Comparison of ENCODE assay signal across 17 mouse cellular contexts in the genomic region with DNA sequence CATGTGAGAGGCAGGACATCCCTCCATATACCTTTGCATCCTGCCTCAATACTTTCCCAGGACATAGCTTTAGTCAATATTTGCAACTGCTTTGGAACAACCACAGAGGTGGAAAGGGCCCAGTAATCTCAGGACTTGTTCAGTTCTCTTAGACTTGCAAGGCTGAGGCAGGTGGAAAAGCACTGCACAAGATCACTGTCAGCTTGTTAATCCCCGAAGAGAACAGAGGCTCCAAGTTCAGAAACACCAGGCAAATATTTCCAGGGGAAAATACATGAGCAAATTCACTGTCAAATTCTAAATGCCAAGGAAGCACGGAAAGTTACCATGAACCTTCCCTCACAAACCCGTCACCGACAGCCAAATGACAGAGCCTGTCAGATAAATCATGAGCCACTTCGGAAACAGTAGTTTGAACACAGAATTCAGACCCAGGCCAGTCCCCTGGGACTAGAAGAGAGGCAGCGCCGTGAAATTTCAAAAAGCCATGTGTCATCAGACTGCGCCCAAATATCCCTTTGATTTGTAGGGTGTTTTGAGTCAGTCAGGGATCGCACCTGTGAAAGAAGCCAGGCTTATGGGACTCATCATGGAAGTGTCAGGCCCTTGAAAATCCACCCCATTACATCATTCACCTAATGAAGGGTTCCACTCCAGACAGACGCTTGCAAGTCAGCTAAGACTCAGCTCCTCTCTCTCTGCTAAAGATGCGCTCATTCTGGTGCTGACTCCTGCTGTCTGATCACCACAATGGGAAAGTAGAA.
A peak's percentile ranks its signal among the peaks of the same experiment; 100 is the strongest.
DNase-seq lines count a peak whose midpoint lies in the region; ATAC-seq and TF ChIP-seq lines count a peak whose summit lies in the region.
"Had no signal": no experiment of that assay in that cellular context is flagged by ENCODE, and none has a peak within 500 bp of the region (broad histone marks: within the 10 kb centered on the region; RNA-seq: fewer than 3 reads in every experiment).

No protein-coding gene starts in this region.

- H3K4me2 ChIP-seq in heart, embryonic 12.5 days, result peak overlapping the region; percentile 27
- no peak overlapping the region for H3K4me2 ChIP-seq in stomach, embryonic 14.5 days (replicated peaks; ENCODE audit: low read depth, low read length)
- H3K4me2 ChIP-seq in stomach, postnatal 0 days (replicated peaks; ENCODE audit: low read depth), result no peak overlapping the region
- H3K4me2 ChIP-seq in limb, embryonic 14.5 days (replicated peaks; ENCODE audit: low read depth, low read length, severe bottlenecking), result no peak overlapping the region
- H3K4me2 ChIP-seq: forebrain, embryonic 13.5 days; hindbrain, embryonic 14.5 days; liver, embryonic 12.5 days; lung, embryonic 14.5 days; midbrain, embryonic 12.5 days had no signal

- H3K9ac ChIP-seq in heart, embryonic 12.5 days, result no peak overlapping the region
- no peak overlapping the region for H3K9ac ChIP-seq in stomach, embryonic 14.5 days (replicated peaks; ENCODE audit: low read depth, low read length)
- H3K9ac ChIP-seq in stomach, postnatal 0 days (ENCODE audit: low read length), result no peak overlapping the region
- no peak overlapping the region for H3K9ac ChIP-seq in limb, embryonic 14.5 days (ENCODE audit: low read depth, low read length, severe bottlenecking)
- H3K9ac ChIP-seq: forebrain, embryonic 13.5 days; hindbrain, embryonic 14.5 days; liver, embryonic 12.5 days; lung, embryonic 14.5 days; midbrain, embryonic 12.5 days had no signal

- no peak overlapping the region for H3K4me3 ChIP-seq in heart, embryonic 12.5 days
- no peak overlapping the region for H3K4me3 ChIP-seq in stomach, embryonic 14.5 days (ENCODE audit: low read depth, low read length)
- H3K4me3 ChIP-seq in stomach, postnatal 0 days (ENCODE audit: low read depth, low read length), result no peak overlapping the region
- H3K4me3 ChIP-seq in limb, embryonic 14.5 days (replicated peaks; ENCODE audit: low read length), result no peak overlapping the region
- no peak overlapping the region for H3K4me3 ChIP-seq in left cerebral cortex, adult 2 months
- H3K4me3 ChIP-seq: forebrain, embryonic 13.5 days; liver, embryonic 12.5 days; midbrain, embryonic 12.5 days had no signal

- WGBS in heart, embryonic 12.5 days, result 40% methylated on average over 11 of the region's 11 CpGs
- WGBS in stomach, embryonic 14.5 days, result 48% methylated on average over 11 of the region's 11 CpGs
- WGBS in stomach, postnatal 0 days, result 54% methylated on average over 11 of the region's 11 CpGs
- 39% methylated on average over 11 of the region's 11 CpGs for WGBS in limb, embryonic 14.5 days

- ATAC-seq in heart, embryonic 12.5 days (ENCODE audit: insufficient number of reproducible peaks, low FRiP score), result no peak
- ATAC-seq in stomach, embryonic 14.5 days (ENCODE audit: insufficient number of reproducible peaks, insufficient read depth, low FRiP score, low read depth), result peak; percentile 42; the same call in 1 of the 2 replicates
- ATAC-seq in stomach, postnatal 0 days (ENCODE audit: low FRiP score, low TSS enrichment), result no peak
- peak; percentile 34 for ATAC-seq in limb, embryonic 14.5 days (ENCODE audit: low FRiP score, low read depth)
- ATAC-seq: CD4-positive, CD25-positive, alpha-beta regulatory T cell, adult 4 months; forebrain, embryonic 13.5 days; liver, embryonic 12.5 days had no signal

- 0 out of 2 replicates have a peak, but pooled peaks cover 6% of the 10 kb centered on the region for H3K4me1 ChIP-seq in heart, embryonic 12.5 days (replicated peaks)
- no peaks in the 10 kb centered on the region; the same call in 1 of the 2 replicates for H3K4me1 ChIP-seq in stomach, embryonic 14.5 days (ENCODE audit: control insufficient read depth, insufficient read depth, low read length)
- no peaks in the 10 kb centered on the region for H3K4me1 ChIP-seq in stomach, postnatal 0 days (replicated peaks; ENCODE audit: control insufficient read depth, insufficient read depth)
- peaks cover 6% of the 10 kb centered on the region; the same call in 1 of the 2 replicates for H3K4me1 ChIP-seq in limb, embryonic 14.5 days (ENCODE audit: control insufficient read depth, insufficient read depth, low read length)
- H3K4me1 ChIP-seq: liver, embryonic 12.5 days had no signal

- no peaks in the 10 kb centered on the region for H3K9me3 ChIP-seq in heart, embryonic 12.5 days (replicated peaks)
- no peaks in the 10 kb centered on the region for H3K9me3 ChIP-seq in stomach, embryonic 14.5 days (ENCODE audit: control insufficient read depth, low read depth, low read length)
- H3K9me3 ChIP-seq in stomach, postnatal 0 days (ENCODE audit: control insufficient read depth, low read length), result no peaks in the 10 kb centered on the region
- H3K9me3 ChIP-seq in limb, embryonic 14.5 days (ENCODE audit: control insufficient read depth, low read length), result no peaks in the 10 kb centered on the region
- H3K9me3 ChIP-seq: forebrain, embryonic 13.5 days; liver, embryonic 12.5 days; midbrain, embryonic 12.5 days had no signal

- no peaks in the 10 kb centered on the region for H3K36me3 ChIP-seq in heart, embryonic 12.5 days
- H3K36me3 ChIP-seq in stomach, embryonic 14.5 days (ENCODE audit: control insufficient read depth, insufficient read depth, low read length), result no peaks in the 10 kb centered on the region
- H3K36me3 ChIP-seq in stomach, postnatal 0 days (ENCODE audit: control insufficient read depth, insufficient read depth, low read length), result no peaks in the 10 kb centered on the region
- no peaks in the 10 kb centered on the region for H3K36me3 ChIP-seq in limb, embryonic 14.5 days (ENCODE audit: control insufficient read depth, insufficient read depth, low read length)
- H3K36me3 ChIP-seq: liver, embryonic 12.5 days; midbrain, embryonic 12.5 days had no signal

- H3K27ac ChIP-seq in heart, embryonic 12.5 days (ENCODE audit: poor library complexity, severe bottlenecking), result no peak overlapping the region
- no peak overlapping the region for H3K27ac ChIP-seq in stomach, embryonic 14.5 days (ENCODE audit: low read length)
- no peak overlapping the region for H3K27ac ChIP-seq in stomach, postnatal 0 days (replicated peaks)
- H3K27ac ChIP-seq in limb, embryonic 14.5 days (replicated peaks; ENCODE audit: low read depth, low read length), result no peak overlapping the region
- no peak overlapping the region for H3K27ac ChIP-seq in left cerebral cortex, adult 2 months
- H3K27ac ChIP-seq: forebrain, embryonic 13.5 days; hindbrain, embryonic 14.5 days; liver, embryonic 12.5 days; midbrain, embryonic 12.5 days had no signal

- no peak for DNase-seq in heart, postnatal 14 days
- no peak for DNase-seq in stomach, postnatal 0 days (ENCODE audit: low spot score)
- no peak for DNase-seq in limb, embryonic 14.5 days (ENCODE audit: low spot score)
- DNase-seq in gastrocnemius, postnatal 10 days, result no peak
- no peak for DNase-seq in left cerebral cortex, adult 2 months (ENCODE audit: extremely low spot score in 1 of 2, low spot score in 2 of 2)
- DNase-seq: cerebellum, adult 9-11 months; kidney, adult 8-10 months; kidney, postnatal 36 days; lung, embryonic 14.5 days; lung, postnatal 4 days had no signal

- no peaks in the 10 kb centered on the region for H3K27me3 ChIP-seq in heart, embryonic 12.5 days (replicated peaks)
- H3K27me3 ChIP-seq in stomach, embryonic 14.5 days (ENCODE audit: control insufficient read depth, insufficient read depth, low read length), result no peaks in the 10 kb centered on the region
- H3K27me3 ChIP-seq in stomach, postnatal 0 days (ENCODE audit: control insufficient read depth, insufficient read depth, low read length), result no peaks in the 10 kb centered on the region
- no peaks in the 10 kb centered on the region for H3K27me3 ChIP-seq in limb, embryonic 14.5 days (ENCODE audit: control insufficient read depth, insufficient read depth, low read length)
- H3K27me3 ChIP-seq: forebrain, embryonic 13.5 days; midbrain, embryonic 12.5 days had no signal

- TF ChIP-seq EP300 in stomach, postnatal 0 days (optimal IDR thresholded peaks at IDR 0.05), result no peak

- no peak for TF ChIP-seq POLR2A in limb, embryonic 14.5 days (IDR thresholded peaks at IDR 0.05; ENCODE audit: borderline replicate concordance, extremely low read depth, insufficient read depth, insufficient read length)

- intact Hi-C loops in heart, postnatal 14 days (cut with DNase I), result no loop called here
- intact Hi-C loops in left cerebral cortex, adult 2 months (cut with DNase I), result no loop called here

- no peak for TF ChIP-seq CTCF in stomach, postnatal 0 days (IDR thresholded peaks at IDR 0.05; ENCODE audit: low read depth)
- TF ChIP-seq CTCF in left cerebral cortex, adult 2 months (IDR thresholded peaks at IDR 0.05), result no peak

Comparison
In these comparisons a context has a peak if more than half of its experiments do, and no peak if none do; other contexts are left out.
1. ATAC-seq: peak in stomach, embryonic 14.5 days (single experiment) and limb, embryonic 14.5 days (single experiment); none in heart, embryonic 12.5 days (single experiment) and stomach, postnatal 0 days (single experiment).